Mouse (Mus musculus) c-Kit-positive CD71-positive TER-119-negative erythroid progenitor cells, embryonic 14.5 days (primary cell): ENCODE data around the gene Sept12.
A peak's percentile ranks its signal among the peaks of the same experiment; 100 is the strongest.

Source experiments
- DNase-seq: peaks from one replicate; pipeline ENCODE4 v3.0.0-alpha.2; 2013; ENCODE audit warnings: low read depth

The Sept12 gene

DNA sequence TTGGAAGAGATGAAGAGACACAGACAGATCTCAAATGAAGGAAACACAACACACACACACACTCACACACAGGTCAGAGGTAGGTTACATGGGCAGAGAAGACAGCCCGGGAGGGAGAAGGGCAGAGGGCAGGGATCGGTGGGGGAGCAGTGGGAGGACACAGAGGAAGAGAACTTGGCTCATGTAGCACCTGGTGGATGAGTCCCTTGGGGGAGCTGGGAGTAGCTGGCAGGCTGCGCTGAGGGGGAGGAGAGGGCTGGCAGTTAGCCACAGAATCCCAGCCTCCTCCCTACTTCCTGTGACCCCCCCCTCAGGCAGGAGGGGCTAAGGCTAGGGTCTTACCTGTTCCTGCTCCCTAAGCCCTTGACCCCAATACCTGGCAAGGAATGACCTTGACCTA is at the start of gene Sept12:
Sept12 (minus strand) TSS at position 300 of the 400 bp plus-strand sequence.
- DNase-seq, result no peak

DNA sequence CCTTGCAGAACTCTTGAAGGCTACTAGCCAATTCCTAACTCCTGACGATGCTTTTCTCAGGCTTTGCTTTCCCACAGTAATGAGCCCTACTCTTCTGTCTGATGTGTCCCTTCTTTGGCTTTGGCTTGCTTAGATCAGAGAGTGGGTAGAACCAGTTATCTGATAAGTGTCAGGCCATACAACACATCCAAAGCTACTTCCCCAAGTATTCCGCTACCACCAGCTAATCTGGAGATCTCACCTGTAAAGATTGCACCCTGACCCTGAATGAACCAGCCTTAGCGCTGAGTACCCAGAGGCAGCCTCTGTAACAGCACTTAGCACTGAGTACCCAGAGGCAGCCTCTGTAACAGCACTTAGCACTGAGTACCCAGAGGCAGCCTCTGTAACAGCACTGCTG is 47.7 kb upstream of the Sept12 start:
- no peak for DNase-seq

DNA sequence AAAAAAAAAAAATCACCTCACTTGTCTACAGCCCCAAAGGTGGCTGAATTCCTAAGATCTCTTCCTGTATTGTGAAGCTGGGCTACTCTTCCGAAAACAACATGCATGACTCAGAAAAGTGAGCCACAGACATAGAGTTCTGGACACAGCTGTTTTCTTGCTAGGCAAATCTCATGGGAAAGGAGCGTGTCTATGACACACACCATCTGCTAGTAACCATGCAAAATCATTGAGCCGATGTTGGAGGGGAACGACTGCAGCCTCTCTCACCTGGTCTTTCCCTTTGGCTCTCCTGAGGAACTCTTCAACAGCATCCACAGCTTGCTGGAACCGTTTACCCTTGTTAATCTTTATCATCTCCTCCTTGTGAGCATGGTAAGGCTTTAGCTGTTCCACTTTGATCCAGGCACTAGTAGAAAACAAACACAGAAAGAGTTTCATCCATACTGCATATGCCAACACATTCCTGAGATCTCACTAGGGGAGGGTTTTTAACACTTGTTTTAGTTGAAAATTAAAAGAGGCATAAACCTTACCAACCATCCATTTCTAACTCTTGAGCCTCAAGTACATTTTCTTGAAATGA is 39.1 kb upstream of the Sept12 start:
- DNase-seq, result no peak

DNA sequence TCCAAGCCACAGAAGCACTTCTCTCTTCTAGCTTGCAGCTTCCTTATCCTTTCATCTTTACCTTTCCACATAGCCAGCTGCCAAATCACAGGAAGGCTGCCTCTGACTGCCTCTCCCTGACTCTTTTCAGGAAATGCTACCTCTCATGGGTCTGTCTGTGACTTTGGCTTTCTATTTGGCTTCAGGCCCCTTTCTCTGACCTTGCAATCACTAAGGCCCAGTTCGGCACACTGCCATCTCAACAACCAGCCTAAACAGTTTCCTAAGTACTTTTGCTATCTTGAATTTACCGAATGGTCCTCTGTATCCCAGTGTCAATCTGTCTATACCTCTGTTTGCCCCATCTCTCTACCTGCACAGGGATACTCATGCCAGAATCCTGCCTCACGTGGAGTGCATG is 37.9 kb upstream of the Sept12 start:
- DNase-seq, result no peak

DNA sequence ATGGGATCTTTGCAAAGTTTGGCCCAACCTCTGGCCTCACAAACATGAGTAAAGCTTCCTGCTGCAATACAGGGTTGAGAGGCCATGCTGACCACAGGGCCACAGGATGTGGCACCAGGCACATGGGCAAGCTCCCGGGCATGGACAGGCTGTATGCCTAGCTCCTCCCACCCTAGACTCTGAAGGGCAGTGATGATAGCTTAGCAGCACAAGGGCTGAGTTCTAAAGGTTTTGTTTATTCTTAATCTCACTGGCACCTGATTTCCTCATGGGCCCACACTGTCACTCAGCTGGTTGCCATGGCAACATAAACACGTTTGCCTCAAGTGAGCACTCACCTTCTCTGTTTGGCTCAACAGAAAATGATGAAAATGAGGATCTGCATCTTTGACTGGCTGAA is 32.2 kb upstream of the Sept12 start:
- no peak for DNase-seq

DNA sequence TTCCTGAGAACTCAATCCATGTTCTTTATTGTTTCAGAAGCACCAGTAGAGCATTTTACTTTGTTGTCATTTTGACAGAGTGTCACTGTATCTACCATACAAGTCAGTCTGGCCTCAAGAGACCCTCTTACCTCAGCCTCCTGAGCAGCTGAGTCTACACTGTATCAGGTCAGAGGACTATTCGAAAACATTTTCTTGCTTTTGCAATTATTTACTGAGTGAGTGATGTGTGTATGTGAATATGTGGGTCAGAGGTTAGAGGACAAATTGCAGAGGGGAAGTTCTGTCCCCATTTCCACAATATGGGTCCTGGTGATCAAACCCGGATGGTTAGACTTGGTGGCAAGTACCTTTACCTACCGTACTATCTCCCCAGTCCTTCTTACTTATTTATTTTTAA is 26.4 kb upstream of the Sept12 start:
- no peak for DNase-seq

DNA sequence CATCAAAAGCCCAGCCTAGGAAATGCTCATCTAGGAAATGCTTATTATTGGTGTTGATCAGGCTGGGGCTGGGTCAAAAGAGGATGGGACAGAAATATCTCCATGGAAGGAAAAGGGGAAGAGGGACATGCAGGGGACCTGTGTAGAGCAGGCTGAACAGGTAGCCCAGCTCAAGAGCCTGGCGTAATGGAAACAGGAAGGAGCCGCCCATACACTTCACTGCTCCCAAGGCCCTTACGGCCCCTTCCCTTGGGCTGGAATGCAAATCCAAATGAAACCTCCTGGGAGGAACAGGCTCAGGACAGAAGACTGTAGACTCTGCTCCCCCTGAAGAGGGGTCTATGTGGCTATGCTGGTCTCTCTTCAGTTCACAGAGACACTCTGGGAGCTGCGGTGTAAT is 16.9 kb upstream of the Sept12 start:
- DNase-seq, result no peak

DNA sequence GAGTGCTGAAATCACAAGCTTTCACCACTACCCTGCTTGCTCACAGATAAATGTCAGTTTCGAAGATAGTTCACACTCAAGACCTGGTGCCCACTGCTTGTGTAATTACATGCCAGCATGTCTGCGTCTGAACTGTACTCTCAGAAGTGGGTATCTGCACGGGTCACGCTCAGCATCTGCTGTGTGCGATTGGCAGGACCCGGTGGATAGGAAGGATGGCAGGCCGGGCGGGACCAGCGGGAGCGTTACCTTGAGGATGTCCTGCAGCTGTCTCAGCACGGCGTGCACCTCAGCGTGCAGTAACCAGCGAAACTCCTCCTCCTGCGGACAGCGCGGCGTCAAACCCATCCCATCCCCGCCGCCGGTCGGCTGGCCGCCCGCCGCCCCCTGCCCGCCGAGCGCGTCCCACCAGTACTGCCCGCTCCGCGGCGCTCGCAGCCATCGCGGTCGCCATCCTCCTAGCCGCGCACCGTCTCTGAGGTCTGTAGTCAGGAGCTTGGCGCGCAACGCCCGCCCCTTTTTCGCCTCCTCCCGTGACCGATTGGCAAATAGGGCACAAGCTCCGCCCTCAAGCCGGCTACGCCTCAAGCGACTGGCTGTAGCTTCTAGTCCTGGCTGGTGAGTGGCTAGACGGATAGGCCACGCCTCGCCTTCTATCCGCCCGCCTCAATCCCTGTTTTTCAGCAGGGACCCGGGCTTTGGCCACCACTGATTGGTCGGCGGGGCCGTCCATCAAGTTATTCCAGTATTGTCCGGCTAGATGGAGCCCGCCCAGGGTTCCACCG is 15.6 kb upstream of the Sept12 start, which contains the start of gene Rogdi:
Rogdi (minus strand) TSS at position 500 of the 785 bp plus-strand sequence.
- peak; percentile 95 for DNase-seq

DNA sequence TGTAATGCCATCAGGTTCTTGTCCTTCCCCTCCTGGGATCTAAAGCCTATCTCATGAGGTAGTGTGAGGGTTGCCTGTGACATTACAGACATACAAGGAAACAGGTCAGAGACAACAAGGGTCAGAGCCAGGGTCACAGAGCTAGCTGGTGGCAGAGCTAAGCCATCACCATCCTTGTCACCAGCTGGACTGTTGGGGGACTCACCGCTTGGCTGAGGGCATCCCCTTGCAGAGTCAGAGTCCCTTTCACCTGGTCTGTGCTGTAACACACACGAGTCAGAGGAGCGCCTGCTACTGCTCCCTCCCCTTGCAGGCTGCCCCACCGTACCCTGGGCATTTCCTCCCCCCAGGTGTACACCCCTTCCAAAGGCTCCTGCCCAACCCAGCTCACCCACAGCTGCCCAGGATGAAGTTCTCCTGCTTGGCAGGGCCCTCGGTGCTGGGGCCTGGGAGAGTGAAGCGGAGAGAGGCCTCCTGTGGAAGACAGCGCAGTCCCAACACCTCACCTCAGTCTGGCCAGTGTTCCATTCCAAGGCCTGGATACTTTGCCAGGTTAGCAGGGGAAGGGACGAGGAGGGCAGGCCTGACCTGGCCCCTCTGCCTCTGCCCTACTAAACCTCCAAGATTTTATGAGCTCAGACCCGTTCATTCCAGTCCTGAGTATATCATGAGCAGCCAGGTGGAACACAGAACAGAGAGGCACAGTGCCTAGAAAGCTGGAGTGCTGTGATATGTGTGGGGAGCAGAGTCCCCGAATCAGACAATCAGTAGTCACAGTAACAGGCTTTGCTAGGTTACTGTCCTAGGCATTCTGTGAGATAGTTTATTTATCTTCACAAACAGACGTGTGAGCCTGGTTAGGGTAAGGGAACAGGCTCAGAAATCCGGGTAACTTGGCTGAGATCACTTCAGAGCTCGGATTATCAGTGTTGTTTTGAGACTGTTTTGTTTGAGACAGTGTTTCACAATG is 14.7 kb upstream of the Sept12 start:
- peak; percentile 86 for DNase-seq

DNA sequence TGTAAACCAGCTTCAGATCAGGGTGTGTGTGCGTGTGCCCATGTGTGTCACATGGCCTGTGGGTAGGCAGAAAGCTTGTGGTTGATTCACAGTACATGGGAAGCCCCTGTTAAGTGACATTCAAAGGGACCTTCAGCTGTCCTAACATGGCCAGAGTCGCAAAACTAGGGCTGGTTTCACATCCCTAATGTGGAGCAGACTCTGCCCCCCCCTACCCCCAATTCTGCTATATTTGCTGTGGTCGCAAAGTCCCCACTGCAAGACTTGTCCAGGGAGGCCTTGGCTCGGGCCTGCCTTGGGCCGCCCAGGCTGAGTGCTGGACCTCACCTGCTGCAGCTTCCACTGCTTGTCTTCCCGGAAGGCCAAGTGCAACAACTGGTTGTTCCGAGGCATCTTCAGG is 13.6 kb upstream of the Sept12 start:
- no peak for DNase-seq

DNA sequence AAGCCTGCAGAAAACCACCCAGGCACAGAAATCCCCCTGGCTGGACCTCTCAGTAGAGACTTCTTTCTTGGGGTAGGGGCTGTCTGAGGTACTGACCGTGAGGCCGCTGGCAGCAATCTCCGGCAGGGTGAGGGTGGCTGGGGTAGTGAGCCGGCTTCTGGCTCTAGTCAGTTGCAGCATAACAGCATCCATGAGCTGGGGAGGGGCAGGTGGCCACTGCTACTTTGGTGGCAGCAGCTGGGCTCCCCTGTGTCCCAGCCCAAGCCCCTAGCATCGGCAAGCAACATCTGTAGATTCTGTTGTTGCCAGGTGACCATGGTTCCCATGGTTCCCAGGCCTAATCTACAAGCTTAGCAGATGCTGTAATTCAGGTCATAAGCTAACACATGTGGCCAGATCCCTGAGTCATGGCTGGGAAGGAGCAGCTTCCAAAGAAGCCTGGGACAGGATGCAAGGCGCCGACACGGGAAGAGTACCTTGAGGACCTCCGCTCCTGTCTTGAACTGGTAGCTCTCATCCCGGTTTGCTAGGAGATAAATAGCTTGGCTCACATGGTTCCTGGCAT is 12.8 kb upstream of the Sept12 start:
- DNase-seq, result no peak

DNA sequence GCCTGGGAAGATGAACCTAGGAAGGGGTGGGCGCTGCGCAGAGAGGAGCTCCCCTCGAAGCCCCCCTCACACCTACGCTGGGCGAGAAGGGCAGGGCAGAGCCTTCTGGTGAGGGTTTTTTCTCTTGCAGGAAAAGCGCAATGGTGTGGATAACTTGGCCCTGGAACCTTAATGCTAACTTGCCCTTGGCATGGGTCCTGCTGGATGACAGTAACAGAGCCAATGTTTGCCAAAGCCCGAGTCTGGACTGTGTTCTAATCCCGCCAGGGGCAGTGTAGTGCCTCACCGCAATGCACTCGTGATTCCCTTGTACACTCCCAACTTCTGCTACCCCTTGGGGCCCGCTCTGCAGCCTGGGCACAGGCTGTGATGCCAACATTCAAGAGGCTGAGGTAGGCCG is 10.4 kb upstream of the Sept12 start:
- DNase-seq, result no peak

DNA sequence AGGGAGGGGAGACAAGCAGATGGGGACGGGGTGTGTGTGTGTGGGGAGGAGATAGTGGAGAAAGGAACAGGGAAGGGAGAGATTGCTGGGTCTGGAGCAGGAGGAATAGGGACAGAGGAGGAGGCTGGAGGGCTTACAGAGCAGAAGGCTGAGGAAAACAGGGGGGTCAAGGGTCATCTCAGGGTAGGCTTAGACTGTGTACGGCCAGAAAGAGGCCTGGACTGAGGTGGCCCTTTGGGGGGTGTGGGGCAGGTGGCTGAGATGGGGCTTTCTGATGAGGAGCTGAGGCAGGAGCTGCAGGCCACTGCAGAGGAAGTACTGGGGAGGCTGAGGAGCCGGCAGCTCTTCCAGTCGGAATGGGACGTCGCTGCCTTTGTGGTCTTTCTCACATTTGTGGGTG is 9.8 kb upstream of the Sept12 start:
- no peak for DNase-seq

DNA sequence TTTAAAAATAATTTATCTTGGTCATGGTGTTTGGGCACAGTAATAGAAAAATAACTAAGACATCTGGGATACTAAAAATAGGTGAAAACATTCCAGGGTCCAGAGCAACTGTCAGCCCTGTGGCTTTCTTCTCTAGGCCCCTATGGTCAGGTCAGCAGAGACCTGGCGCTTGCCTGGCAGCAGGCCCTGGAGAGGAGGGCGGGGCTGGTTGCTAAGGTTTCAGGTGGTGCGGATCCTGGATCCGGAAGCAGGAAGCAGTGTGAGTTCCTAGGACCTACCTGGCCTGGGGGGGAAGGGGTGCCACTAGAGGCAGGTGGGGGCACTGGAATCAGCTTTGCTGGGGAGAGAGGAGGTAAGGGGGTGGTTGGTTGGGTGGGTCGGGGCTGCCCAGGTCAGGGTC is 9.4 kb upstream of the Sept12 start, which contains the start of gene Smim22:
Smim22 (plus strand) TSS at position 222 of the 400 bp plus-strand sequence.
- DNase-seq, result no peak

DNA sequence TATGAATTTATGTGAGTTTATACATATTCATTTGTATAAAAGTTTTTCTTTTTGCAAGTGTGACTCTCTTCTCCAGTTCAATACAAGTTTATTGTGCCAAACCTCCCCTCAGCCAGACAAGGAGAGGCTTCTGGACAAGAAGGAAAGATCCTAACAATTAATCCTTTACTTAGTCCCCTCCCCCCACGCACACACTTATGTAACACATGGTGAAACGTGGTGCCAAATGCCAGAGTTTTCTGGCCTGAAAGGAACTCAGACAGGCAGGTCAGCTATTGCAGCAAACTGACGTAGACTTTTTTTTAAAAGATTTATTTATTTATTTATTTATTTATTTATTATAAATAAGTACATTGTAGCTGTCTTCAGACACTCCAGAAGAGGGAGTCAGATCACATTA is 3.0 kb upstream of the Sept12 start:
- DNase-seq, result no peak

DNA sequence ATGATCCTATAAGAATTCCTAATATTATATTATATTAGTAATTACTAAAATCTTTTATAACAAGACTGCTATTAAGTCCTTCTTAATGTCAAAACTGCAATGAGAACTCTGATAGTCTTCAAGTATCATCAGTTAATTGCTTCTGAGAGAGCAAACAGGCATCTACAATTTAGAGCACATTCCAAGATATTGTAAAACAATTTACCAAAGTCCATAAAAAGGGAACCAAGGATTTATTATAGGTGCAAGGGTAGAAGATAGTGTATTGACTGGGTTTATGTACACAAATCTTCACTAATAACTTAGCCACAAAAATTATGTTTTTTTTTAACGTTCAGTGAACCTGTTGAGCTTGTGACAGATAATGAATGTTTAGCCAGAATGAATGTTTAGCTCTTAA is 1.3 kb upstream of the Sept12 start:
- DNase-seq, result no peak

DNA sequence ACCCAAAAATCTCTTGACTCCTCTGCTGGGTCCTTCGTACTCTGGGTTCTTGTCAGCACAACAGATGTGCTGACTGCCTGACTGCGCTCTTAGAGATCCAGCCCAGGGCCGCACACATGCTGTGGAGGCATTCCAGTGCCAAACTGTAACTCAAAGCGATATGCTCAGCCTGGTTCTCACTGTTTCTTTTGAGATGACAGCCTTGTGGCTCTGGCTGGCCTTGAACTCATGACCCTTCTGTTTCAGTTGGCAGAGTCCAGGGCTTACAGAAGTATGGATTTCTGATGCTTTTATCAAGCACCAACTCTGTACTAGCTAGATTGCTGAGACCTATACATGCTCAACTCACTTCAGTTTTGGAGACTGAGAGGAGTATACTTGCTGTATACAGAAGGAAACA is 4.4 kb downstream of the Sept12 start:
- no peak for DNase-seq

DNA sequence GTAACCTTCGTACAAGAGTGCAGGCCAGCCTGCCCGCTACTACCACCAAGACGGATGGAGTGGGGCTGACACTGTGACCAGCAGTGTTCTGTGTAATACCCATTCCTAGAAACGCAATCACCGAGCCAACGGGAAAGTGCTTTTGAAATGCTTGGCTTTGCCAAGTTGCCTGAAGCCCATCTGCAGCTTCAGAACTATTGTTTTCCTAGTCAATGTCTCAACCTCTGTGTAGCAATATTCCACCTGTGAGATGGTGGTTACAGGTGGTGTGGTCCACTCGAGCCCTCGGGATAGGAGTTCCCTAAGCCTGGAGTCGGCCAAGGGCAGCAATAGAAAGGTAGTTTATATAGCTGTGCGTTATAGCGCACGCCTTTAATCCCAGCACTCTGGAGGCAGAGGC is 12.9 kb downstream of the Sept12 start:
- no peak for DNase-seq

DNA sequence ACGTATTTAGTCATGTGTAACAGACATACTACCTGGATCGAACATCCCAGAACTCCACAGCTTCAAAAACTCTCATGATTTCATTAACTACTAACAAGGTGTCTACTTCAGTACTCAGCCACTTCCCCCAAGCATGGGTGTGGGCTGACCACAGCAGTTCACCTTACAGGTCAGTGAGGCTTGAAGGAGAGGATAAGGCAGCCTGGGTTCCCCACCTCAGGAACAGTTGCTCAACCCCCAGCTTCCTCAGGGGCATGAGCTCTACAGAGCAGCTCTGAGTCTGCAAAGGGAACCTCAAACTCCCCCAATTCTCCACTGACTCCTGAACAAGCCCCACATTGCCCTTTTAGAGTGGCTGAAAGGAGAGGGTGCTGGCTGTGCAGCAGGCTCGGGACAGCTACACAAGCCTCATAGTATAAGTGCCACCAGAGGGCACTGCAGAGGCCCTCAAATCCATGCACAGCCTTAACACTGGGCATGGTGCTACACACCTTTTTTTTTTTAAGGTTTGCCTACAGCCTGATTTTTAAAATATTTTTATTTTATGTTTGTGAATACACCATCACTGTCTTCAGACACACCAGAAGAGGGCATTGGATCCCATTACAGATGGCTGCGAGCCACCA is 17.8 kb downstream of the Sept12 start:
- DNase-seq, result peak; percentile 32

DNA sequence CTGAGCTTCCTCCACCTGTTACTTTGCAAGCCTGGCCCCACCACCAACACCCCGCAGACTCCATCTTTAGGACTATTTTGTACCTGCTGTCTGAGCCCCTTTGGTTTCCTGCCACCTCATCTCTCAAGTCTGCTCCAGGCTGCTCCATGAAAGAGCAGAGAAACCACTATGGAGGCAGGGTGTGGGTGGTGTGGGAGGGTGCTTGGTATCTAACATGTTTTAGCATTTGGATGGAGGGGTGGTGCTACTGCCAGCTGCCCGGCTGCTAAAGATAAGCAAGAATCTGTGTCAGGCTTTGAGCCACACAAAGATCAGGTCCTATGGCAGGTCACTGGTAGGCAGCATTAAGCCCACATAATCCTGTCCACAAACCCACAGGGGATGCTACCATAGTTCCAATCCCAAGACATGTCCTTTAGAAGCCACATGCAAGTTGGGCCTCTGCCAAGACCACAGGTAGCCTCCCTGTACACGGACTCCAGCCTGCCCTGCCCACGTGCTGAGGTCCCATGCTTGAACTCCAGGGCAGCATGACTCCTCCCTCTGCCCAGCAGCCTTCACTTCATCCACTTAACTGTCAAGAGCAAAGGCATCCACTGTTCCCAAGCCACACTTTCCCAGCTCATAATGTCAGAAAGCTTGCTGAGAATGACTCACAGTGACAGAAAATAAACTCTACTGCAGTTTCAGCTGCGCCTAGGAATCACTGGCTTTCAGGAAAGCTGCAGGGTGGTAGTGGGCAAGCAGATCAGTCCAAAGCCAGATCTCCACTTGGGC is 19.2 kb downstream of the Sept12 start:
- DNase-seq, result peak; percentile 31

DNA sequence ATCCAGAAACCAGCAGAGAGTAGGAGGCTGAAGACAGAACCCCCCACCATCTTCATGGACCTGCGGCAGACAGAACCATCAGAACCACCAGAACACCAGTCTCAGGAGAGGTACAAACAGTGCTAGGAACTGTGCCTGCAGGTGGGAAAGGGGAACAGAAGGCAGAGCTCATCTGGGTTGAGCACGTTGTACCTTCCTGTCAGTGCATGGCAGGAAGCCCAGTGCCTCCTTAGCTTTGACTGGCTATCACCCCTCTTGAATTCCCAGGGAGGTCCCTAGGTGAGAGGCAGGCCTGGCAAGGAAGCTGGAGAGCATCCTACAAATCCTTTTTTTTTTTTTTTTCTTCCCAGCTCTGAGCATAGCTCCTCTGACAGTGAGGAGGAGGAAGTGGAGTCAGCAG is 21.5 kb downstream of the Sept12 start:
- DNase-seq, result no peak
